Mouse (Mus musculus): Measurements from ENCODE around the gene Zfp462. TPM values are rescaled to one million over a fixed set of nuclear protein-coding genes. Genes with fewer than 3 reads are reported as not detected.

The Zfp462 gene
- total and polyA plus RNA-seq, 3 experiments: 0.05 TPM; not detected in 2

DNA sequence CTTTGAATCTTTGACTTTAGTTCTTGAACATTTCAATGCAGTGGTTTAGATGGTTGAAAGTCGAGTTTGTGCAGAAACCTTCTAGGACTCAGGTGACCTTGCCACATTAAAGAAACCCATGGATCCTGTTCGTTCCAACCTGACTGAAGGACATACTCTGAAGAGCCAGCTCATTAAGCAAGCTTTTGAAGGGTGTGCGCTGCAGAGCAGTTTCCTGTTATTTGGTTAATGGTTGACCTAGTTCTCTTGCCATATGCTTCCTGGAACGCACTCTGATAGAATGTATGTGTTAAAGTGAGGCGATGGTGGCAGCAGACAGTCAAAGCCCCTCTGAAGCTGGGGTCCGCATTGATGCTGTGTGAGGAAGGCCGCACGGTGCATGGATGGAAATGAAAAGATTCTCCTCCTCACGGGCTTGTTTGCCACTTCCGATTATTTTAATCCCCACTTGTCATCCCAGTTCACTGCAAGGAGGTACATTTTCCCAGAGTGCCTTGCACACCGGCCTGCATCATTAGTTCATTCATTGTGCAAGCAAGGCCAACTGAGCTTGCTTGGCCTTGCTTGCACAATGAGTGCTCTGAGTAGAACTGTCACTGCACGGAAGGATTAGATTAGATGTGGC, 24.9 kb downstream of the Zfp462 start:
- no peak for TF ChIP-seq CTCF (IDR thresholded peaks at IDR 0.05; ENCODE audit: low read depth, low read length)
- TF ChIP-seq GATA1 (IDR thresholded peaks at IDR 0.05; ENCODE audit: borderline replicate concordance, low read length): no peak
- no peak for TF ChIP-seq TAL1 (conservative IDR thresholded peaks at IDR 0.05; ENCODE audit: low read depth, low read length)
- no peak for TF ChIP-seq GATA2 (IDR thresholded peaks at IDR 0.05; ENCODE audit: borderline replicate concordance, low read depth, low read length)
- no peak for TF ChIP-seq POLR2AphosphoS5 (IDR thresholded peaks at IDR 0.05; ENCODE audit: insufficient replicate concordance, low read depth, low read length)
- H3K36me3 ChIP-seq (replicated peaks): no peaks in the 10 kb centered on the region
- H3K9me3 ChIP-seq (replicated peaks): peaks cover 54% of the 10 kb centered on the region
- DNase-seq (ENCODE audit: low spot score) (no peak), ATAC-seq (ENCODE audit: extremely low read depth, insufficient number of reproducible peaks, low FRiP score, poor library complexity, severe bottlenecking) (no peak)
- no peaks in the 10 kb centered on the region for H3K27me3 ChIP-seq (ENCODE audit: insufficient read depth, low read length)
- H3K4me3 ChIP-seq (ENCODE audit: low read depth, low read length): no peak overlapping the region
- H3K4me1 ChIP-seq (ENCODE audit: insufficient read depth, low read depth, low read length): no peaks in the 10 kb centered on the region

- ATAC-seq (ENCODE audit: extremely low read depth, insufficient number of reproducible peaks, low FRiP score, poor library complexity, severe bottlenecking) (no peak), DNase-seq (ENCODE audit: low spot score) (no peak)
- no peak overlapping the region for H3K4me3 ChIP-seq (ENCODE audit: low read depth, low read length)
- H3K9me3 ChIP-seq (replicated peaks): peaks cover 47% of the 10 kb centered on the region
- no peaks in the 10 kb centered on the region for H3K27me3 ChIP-seq (ENCODE audit: insufficient read depth, low read length)
- no peaks in the 10 kb centered on the region for H3K4me1 ChIP-seq (ENCODE audit: insufficient read depth, low read depth, low read length)
- TF ChIP-seq POLR2AphosphoS5 (IDR thresholded peaks at IDR 0.05; ENCODE audit: insufficient replicate concordance, low read depth, low read length) (no peak), GATA2 (IDR thresholded peaks at IDR 0.05; ENCODE audit: borderline replicate concordance, low read depth, low read length) (no peak)
- H3K36me3 ChIP-seq (replicated peaks): no peaks in the 10 kb centered on the region
Observed at GRCm38 (mm10) chr4:54971386-54971785, 26.5 kb downstream of the Zfp462 start.

GRCm38 (mm10) chr4:54972096-54972495, 27.2 kb downstream of the Zfp462 start:
- no peak for ATAC-seq (ENCODE audit: extremely low read depth, insufficient number of reproducible peaks, low FRiP score, poor library complexity, severe bottlenecking)
- Histone ChIP-seq H3K4me3 (ENCODE audit: low read depth, low read length) (no peak overlapping the region), H3K27me3 (ENCODE audit: insufficient read depth, low read length) (no peaks in the 10 kb centered on the region), H3K9me3 (replicated peaks) (peaks cover 41% of the 10 kb centered on the region), H3K36me3 (replicated peaks) (no peaks in the 10 kb centered on the region), H3K4me1 (ENCODE audit: insufficient read depth, low read depth, low read length) (no peaks in the 10 kb centered on the region)
- TF ChIP-seq TAL1 (conservative IDR thresholded peaks at IDR 0.05; ENCODE audit: low read depth, low read length) (no peak), CTCF (IDR thresholded peaks at IDR 0.05; ENCODE audit: low read depth, low read length) (no peak)
- no peak for DNase-seq (ENCODE audit: low spot score)

DNA sequence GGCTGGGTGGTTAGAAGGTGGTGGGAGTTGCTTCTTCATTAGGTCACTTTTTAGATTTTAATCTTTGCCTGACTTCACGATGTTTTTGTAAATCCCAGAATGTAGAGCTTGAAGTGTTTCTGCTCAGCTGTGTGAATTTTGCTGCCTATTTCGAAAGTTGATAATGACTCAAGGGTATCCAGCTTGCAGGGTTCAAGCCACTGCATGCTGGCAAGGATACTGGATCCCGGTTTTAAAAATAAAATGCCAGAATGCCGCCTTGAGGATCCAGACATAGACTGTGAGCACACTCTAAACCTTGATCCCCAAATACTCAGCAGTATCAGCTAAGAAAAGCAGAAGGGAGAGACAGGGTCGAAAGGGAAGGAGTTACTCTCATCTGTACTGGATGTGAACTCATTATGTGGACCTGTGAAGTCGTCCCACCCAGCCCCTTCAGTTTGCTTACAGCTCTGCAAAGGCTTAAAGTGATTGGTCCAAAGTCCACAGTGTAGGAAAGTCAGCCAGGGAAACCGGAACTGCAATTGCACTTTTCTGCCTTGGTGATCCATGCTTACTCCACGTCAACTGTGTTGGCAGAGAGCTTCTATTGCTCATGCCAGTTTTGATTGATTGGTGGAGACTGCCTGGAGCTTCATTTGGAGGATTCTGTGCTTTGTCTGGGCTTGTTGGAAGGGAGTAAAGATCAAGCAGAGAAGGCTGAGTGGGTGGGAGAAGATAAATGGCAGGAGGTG, 28.1 kb downstream of the Zfp462 start:
- ATAC-seq (ENCODE audit: extremely low read depth, insufficient number of reproducible peaks, low FRiP score, poor library complexity, severe bottlenecking) (no peak), DNase-seq (ENCODE audit: low spot score) (no peak)
- H3K9me3 ChIP-seq (replicated peaks): peaks cover 37% of the 10 kb centered on the region
- no peak overlapping the region for H3K4me3 ChIP-seq (ENCODE audit: low read depth, low read length)
- no peaks in the 10 kb centered on the region for H3K27me3 ChIP-seq (ENCODE audit: insufficient read depth, low read length)
- no peaks in the 10 kb centered on the region for H3K4me1 ChIP-seq (ENCODE audit: insufficient read depth, low read depth, low read length)
- TF ChIP-seq TAL1 (conservative IDR thresholded peaks at IDR 0.05; ENCODE audit: low read depth, low read length) (no peak), GATA1 (IDR thresholded peaks at IDR 0.05; ENCODE audit: borderline replicate concordance, low read length) (no peak), POLR2AphosphoS5 (IDR thresholded peaks at IDR 0.05; ENCODE audit: insufficient replicate concordance, low read depth, low read length) (no peak), GATA2 (IDR thresholded peaks at IDR 0.05; ENCODE audit: borderline replicate concordance, low read depth, low read length) (no peak), CTCF (IDR thresholded peaks at IDR 0.05; ENCODE audit: low read depth, low read length) (no peak)
- no peaks in the 10 kb centered on the region for H3K36me3 ChIP-seq (replicated peaks)

DNA sequence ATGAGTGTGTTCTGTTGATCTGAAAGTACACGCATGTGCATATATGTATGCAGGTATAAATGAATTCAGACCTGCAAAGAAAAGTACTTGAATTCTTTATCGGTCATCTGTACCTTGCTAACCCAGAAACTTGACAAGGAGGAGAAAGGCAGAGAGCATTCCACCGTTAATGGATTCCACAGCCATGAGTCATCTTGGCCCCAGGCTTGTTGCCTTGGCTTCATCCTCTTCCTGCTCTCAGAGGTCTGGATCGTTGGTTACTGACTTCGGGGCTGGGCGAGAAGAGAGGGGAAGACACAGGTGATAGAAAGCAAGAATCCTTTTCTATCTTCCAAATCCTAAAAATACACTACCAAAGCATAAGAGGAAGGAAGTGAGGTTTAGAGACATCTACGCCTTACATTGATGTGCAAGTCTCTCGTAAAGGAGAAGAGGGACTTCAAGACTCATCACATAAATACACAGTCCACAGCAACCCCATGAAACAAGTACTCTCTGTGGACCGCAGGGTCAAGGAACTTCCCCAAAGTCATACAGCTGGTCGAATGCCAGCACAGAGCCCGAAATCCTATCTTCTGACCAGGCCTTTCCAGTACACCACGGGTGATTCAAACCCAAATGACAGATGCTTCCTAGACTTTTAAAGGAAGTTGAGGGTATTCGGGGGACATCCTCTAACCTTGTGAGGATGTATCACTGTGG, 35.1 kb downstream of the Zfp462 start:
- H3K4me3 ChIP-seq (ENCODE audit: low read depth, low read length): no peak overlapping the region
- H3K27me3 ChIP-seq (ENCODE audit: insufficient read depth, low read length): no peaks in the 10 kb centered on the region
- H3K4me1 ChIP-seq (ENCODE audit: insufficient read depth, low read depth, low read length): no peaks in the 10 kb centered on the region
- no peaks in the 10 kb centered on the region for H3K36me3 ChIP-seq (replicated peaks)
- DNase-seq (ENCODE audit: low spot score) (no peak), ATAC-seq (ENCODE audit: extremely low read depth, insufficient number of reproducible peaks, low FRiP score, poor library complexity, severe bottlenecking) (no peak)
- TF ChIP-seq CTCF (IDR thresholded peaks at IDR 0.05; ENCODE audit: low read depth, low read length) (no peak), GATA1 (IDR thresholded peaks at IDR 0.05; ENCODE audit: borderline replicate concordance, low read length) (no peak), POLR2AphosphoS5 (IDR thresholded peaks at IDR 0.05; ENCODE audit: insufficient replicate concordance, low read depth, low read length) (no peak), GATA2 (IDR thresholded peaks at IDR 0.05; ENCODE audit: borderline replicate concordance, low read depth, low read length) (no peak), TAL1 (conservative IDR thresholded peaks at IDR 0.05; ENCODE audit: low read depth, low read length) (no peak)
- H3K9me3 ChIP-seq (replicated peaks): peaks cover 36% of the 10 kb centered on the region

DNA sequence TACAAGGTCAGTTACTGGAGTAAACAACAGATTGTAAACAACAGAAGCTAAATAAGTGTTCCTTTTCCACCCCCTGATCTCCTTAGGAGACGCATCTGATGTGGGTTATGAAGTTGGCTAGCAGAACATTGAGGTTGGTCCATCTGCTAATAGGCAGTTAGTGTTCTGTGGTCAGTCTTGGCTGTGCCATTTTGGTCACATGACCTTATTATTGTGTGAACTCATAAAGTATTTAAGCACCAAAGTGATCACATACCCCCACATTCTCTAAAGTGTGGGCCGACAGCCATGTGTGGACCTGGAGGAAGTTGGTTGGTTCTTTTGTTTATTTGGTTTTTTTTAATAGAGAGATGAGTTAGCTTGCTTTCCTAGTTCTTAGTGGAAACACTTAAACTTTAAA, 39.7 kb downstream of the Zfp462 start:
- Histone ChIP-seq H3K27me3 (ENCODE audit: insufficient read depth, low read length) (no peaks in the 10 kb centered on the region), H3K4me3 (ENCODE audit: low read depth, low read length) (no peak overlapping the region), H3K4me1 (ENCODE audit: insufficient read depth, low read depth, low read length) (no peaks in the 10 kb centered on the region), H3K36me3 (replicated peaks) (no peaks in the 10 kb centered on the region), H3K9me3 (replicated peaks) (peaks cover 40% of the 10 kb centered on the region)
- TF ChIP-seq GATA1 (IDR thresholded peaks at IDR 0.05; ENCODE audit: borderline replicate concordance, low read length): no peak
- ATAC-seq (ENCODE audit: extremely low read depth, insufficient number of reproducible peaks, low FRiP score, poor library complexity, severe bottlenecking) (no peak), DNase-seq (ENCODE audit: low spot score) (no peak)

Data from G1E (cell line).